Mouse (Mus musculus) heart, postnatal 0 days (tissue): ENCODE measurements around the gene Wsb1.

Experiments
- CTCF ChIP-seq: IDR thresholded peaks from 2 replicates; pipeline ENCODE4 v1.5.1; 2016; ENCODE audit warnings: antibody characterized with exemption, control low read depth, low read depth
- EP300 ChIP-seq: IDR thresholded peaks from 2 replicates; pipeline ENCODE4 v1.6.1; 2016; ENCODE audit warnings: antibody characterized with exemption, low read depth

DNA sequence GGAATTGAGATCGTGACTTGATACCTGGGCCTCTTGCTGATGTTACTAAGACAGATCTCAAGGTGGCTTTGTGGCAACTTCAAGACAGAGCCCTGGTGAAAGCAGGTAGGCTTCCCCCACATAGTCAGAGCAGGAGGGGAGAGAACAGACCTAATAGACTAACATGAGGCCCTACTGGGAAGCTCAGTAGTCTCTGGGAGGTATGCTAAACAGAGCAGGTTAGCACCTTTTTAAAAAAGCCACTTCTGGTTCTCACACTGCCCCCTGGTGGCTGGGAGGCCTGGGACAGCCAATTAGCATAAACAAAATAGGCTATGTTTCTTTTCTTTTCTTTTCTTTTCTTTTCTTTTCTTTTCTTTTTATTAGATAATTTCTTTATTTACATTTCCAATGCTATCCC, 62.3 kb downstream of the Wsb1 start:
- TF ChIP-seq CTCF (peak; percentile 48), EP300 (no peak)
